Mouse (Mus musculus) T-cell, adult 2 months (primary cell): Measurements from ENCODE around the gene Faim.

Experiments used
- DNase-seq: peaks from one replicate; pipeline ENCODE4 v3.0.0; 2022; ENCODE audit warnings: low spot score

The Faim gene

DNA sequence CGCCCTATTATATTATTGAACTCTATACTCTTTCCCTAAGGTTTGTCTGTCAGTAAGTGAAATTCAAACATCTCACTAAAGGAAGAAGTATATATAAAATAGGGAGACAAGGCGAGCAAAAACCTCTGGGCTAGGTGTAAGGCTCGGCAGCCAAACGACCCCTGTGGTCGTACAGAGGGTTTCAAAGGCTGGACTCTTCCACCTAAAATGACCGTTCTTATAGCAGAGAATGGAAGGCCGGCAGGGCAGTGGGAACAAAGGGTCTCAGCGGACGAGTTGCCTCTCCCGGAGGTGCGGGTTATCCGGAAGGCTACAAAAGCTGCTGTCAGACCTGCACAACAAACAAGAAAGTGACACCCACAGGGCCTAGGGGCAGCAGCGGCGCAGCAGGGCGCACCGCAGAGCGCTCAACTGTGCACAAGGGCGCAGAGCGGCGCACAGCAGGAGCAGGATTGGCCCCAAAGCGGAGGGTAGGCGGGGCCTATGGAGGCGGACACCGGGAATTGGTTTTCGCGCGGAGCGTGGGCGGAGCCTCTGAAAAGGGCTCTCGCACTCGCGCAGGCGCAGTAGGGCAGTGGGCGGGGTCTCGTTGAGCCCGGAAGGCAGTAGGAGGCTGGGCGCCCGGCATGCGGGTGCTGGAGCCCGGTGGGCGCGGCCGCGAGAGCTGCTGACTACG lies at the start of gene Faim:
Gene Faim (plus strand): TSS at position 574 of the 676 bp plus-strand sequence.
- DNase-seq = peak; percentile 100

DNA sequence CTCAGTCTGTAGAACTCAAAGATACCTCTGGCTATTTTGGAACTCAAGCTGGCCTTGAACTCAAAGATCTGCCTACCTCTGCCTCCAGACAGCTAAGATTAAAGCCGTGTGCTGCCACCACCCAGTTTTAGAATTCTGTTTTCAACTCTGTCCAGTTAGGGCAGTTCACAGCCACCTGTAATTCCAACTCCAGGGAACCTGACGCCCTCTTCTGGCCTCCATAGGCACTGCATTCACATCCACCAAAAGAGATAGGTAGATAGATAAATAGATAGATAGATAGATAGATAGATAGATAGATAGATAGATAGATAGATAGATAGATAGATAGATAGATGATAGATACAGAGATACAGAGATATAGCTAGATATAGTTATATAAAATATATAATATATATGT lies 46.9 kb upstream of the Faim start:
- DNase-seq = no peak

- DNase-seq = no peak
Measured at GRCm38 (mm10) chr9:98952171-98953050, 33.8 kb upstream of the Faim start.

DNA sequence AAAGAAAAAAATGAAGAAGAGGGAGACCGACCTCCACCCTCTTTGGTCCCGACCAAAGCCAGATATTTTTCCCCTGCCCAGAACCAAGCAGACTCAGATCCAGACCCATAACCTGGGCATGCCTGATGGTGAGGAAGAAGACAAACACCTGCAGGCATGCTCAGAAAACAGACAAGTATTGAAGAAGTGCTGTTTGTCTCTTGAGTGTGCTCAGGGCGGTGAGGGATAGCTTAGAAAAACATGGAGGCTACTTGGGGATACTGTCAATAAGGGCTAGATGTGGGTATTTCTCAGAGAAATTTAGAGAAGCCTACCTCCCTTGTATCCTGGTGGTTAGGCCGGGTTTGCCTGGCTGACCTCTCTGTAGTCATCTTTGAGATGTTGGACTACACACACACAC lies 32.9 kb upstream of the Faim start:
- no peak for DNase-seq

- no peak for DNase-seq
Measured at GRCm38 (mm10) chr9:98953830-98954229, 32.3 kb upstream of the Faim start.

DNA sequence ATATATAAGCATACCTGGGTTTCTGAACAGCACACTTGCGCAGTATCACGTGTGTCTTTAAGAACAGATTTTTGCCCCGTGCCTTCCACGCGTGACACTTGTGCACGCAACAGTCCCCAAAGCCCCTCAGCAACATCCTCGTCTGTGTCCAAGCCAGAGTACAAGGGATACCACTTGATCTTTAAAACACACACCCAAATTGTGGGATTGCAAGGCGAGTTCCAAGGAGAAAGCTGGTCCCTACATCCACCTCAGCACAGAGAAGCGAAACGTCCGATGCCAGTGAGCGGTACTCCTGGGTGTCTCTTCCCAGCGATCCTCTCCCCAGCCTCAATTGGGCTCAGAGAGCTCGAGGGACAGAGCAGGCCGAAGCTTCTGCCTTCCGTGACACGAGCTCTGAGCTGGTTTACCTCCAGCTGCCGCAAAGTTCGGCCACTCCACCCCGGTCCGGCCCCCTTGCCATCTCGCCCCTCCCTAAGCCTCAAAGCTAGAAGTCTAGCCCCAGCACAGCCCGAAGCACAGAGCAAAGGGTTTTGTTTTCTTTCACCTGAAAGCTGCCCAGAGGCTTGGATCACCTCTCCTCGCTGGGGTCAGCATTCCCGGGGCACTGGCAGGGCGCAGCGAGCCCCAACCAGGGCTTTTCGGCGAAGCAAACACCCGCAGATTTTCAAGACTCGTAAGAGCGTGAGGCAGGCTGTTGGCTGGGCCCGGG lies 31.6 kb upstream of the Faim start:
- no peak for DNase-seq

DNA sequence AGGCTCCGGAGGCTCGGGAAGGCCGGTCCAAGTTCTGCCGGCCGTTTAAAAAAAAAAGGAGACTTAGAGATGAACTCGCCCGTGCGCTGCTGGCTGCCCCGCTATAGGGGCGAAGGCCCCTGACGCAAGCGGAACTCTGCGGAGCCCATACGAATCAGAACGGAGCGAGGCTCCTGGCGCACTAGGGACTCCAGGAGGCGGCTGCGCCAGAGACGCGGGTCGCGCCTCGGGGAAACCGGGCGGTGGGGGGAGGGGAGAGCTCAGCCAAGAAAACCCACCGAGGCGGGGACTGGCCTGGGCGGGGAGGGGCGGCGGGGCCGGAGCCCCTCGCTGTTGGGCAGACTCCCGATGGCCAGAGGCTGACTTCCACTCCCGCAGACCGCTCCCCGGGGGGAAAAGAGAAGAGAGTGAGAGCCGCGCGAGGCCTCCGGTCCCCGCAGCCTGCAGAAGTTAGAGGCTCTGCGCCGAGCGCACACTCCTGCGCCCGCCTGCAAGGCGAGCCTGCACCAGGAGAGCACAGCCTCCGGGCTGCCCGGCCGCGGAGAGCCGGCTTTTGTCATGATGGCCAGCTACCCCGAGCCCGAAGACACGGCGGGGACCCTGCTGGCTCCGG lies 31.0 kb upstream of the Faim start, which contains the start of gene Foxl2:
Gene Foxl2 (plus strand): TSS at position 186 of the 613 bp plus-strand sequence.
- DNase-seq = no peak

GRCm38 (mm10) chr9:98955716-98956224 lies 30.4 kb upstream of the Faim start:
- no peak for DNase-seq

GRCm38 (mm10) chr9:98956591-98957381 lies 29.4 kb upstream of the Faim start:
- no peak for DNase-seq

- DNase-seq = no peak
Measured at GRCm38 (mm10) chr9:98957751-98958351, 28.3 kb upstream of the Faim start.

GRCm38 (mm10) chr9:98958628-98959027 lies 27.5 kb upstream of the Faim start:
- no peak for DNase-seq

DNA sequence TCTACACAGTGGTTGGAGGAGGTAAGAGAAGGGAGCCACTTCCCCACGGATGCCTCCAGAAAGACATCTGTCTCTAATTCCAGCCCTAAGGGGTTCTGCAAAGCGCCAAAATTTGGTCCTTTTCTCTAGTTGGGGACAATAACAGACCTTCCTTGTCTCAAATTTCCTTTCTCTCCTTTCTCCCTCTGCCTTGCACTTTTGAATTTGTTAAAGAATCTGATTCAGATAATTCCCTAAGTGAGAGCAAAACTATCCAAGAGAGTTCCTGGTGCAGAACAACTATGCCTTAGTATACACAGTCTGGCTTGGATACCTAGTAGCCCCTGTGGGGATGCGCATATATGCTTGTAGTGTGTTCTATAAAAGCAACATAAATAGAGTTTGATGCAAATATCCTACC lies 26.3 kb upstream of the Faim start:
- DNase-seq = no peak

DNA sequence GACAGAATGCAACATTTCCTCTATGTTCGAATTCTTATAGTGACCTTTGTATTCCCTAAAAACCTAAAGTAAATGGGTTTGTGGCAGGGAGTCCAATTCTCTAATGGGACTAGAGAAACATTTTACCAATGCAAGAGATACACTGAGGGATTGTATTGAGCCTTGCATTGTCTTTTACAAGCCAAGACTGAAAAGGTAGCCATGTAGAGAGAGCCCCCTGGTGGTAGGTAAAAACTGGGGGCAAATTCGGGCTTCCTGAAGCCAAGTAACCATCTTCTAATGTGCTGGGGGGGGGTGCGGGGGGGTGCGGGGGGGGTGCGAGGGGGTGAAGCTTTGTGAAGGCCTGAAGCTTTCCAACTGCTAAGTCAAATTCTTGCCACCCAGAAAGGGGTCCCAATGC lies 25.8 kb upstream of the Faim start:
- DNase-seq = no peak

DNA sequence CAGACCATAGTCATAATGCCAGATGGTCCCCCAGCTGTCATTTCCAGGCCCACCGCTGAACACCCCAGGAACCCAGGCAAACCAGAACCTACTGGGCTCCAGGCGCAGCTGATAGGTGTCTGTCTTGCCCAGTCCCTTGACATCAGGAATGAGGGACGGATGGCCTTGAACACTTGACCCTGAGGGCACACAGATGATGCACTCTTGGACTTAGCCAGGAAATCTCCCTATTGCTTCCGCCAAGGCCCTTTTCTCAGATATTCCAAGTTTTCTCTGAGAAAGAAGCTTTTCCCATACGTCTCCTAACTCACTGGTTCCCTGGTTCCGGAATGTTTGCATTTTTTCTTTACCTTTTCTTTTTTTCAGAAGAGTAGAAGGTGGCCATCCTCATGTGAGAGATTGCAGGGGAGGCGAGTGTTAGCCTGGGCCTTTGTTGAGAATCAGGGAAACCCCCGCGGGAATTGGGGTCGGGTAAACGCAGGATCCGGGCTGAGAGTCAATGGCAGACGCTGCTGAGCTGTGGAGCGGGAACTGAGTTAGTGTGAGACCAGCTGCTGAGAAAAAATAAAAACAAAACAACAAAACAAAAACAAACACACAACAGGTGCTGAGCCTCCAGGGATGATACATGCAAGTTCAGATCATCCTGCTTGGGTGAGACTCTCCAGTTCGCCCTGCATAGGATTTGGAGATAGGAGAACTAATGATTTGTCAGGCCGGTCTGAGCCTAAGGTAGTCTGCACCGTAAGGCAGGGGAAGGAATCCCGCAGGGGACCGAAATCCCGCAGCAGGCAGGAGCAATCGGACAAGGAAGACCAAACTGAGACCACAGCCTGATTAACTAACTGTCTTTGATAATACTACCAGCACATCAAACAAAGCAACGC lies 24.3 kb upstream of the Faim start:
- DNase-seq = no peak

- DNase-seq = no peak
Measured at GRCm38 (mm10) chr9:98962478-98963142, 23.6 kb upstream of the Faim start.

GRCm38 (mm10) chr9:98963661-98964060 lies 22.5 kb upstream of the Faim start:
- no peak for DNase-seq

DNA sequence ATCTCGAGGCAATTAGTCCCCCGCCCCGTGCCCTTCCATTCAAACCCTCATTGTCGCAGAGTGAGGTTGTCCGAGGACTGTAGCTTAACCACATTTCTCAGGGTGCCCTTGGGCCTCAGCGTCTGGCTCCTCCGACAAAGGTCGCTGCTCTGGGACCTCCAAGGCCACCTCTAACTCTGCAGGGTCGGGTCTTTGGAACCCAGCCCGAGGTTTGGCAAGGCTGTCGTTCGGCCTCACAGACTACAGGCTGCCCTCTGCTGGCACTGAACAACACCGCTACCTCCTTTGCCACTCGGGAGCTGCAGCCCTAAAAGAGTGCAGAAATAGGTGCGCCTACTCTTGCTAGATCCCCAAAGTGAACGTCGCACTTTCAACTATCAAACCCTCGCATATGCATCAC lies 21.1 kb upstream of the Faim start:
- no peak for DNase-seq

DNA sequence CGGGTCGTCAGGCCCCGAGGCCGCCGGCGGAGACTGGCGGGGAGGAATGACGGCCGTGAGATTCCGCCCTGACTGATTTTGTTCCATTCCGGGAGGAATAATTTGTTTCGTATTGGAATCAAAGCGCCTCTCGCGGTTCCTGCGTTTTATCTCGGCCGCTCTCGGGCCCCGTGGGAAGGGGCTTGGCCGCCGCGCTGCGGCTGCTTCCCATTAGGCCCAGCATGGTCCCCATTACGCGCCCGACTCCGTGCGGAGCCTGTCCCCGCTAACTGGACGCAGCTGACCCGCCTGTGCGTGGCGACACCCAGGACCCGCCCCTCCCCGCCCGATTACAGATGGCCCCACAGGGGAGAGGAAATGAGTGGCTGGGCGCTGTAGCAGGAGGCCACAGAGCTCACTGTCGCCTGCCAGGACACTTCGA lies 13.1 kb upstream of the Faim start:
- DNase-seq = no peak

GRCm38 (mm10) chr9:98973561-98973960 lies 12.6 kb upstream of the Faim start:
- DNase-seq = no peak
